Comparison of ENCODE assay signal across 11 mouse cellular contexts in genomic region chr5:115312816-115313667, GRCm38 (mm10). TPM values are rescaled to one million over a fixed set of nuclear protein-coding genes. Genes with fewer than 3 reads are reported as not detected.
DNase-seq lines count a peak whose midpoint lies in the region; ATAC-seq and TF ChIP-seq lines count a peak whose summit lies in the region.
"Had no signal": no experiment of that assay in that cellular context is flagged by ENCODE, and none has a peak within 500 bp of the region (broad histone marks: within the 10 kb centered on the region; RNA-seq: fewer than 3 reads in every experiment).

No protein-coding gene starts in this region.

- H3K4me1 ChIP-seq in heart, embryonic 12.5 days (replicated peaks), result peaks cover 35% of the 10 kb centered on the region
- H3K4me1 ChIP-seq in heart, adult 2 months (ENCODE audit: control insufficient read depth, insufficient read depth, low read length), result no peaks in the 10 kb centered on the region
- H3K4me1 ChIP-seq in embryonic facial prominence, embryonic 15.5 days, result peaks cover 32% of the 10 kb centered on the region
- H3K4me1 ChIP-seq in liver, embryonic 14.5 days (replicated peaks; ENCODE audit: control insufficient read depth in 2 of 2, insufficient read depth in 2 of 2, low read length in 1 of 2), result peaks cover 24 to 33% of the 10 kb centered on the region in 2 experiments

- intact Hi-C loops in heart, adult 2 months (cut with DNase I), result no loop called here

- H3K27ac ChIP-seq in heart, embryonic 12.5 days (ENCODE audit: poor library complexity, severe bottlenecking), result peak overlapping the region; percentile 10; the same call in 1 of the 2 replicates
- no peak overlapping the region for H3K27ac ChIP-seq in heart, adult 2 months
- H3K27ac ChIP-seq in embryonic facial prominence, embryonic 15.5 days (replicated peaks), result peak overlapping the region; percentile 31
- H3K27ac ChIP-seq in liver, embryonic 14.5 days, result peak overlapping the region; percentile 62
- no peak overlapping the region for H3K27ac ChIP-seq in layer of hippocampus, adult 2 months
- H3K27ac ChIP-seq: midbrain, embryonic 12.5 days had no signal

- DNase-seq in heart, adult 2 months, result no peak
- peak; percentile 37 for DNase-seq in CD4-positive helper T cell, adult 2 months (ENCODE audit: low read depth, low spot score)
- peak in 1 of 3 experiments; percentile 50 for DNase-seq in liver, embryonic 14.5 days (ENCODE audit: low read depth in 3 of 3, low spot score in 3 of 3)
- no peak for DNase-seq in B cell, adult 2 months
- no peak for DNase-seq in thymus, postnatal 25 days
- no peak for DNase-seq in layer of hippocampus, adult 2 months (ENCODE audit: low spot score in 2 of 2)
- DNase-seq: kidney, adult 11 months had no signal

- H3K9ac ChIP-seq in heart, embryonic 12.5 days, result no peak overlapping the region
- H3K9ac ChIP-seq in heart, adult 2 months (ENCODE audit: low read depth, low read length), result no peak overlapping the region
- no peak overlapping the region for H3K9ac ChIP-seq in embryonic facial prominence, embryonic 15.5 days
- peak overlapping the region; percentile 31 for H3K9ac ChIP-seq in liver, embryonic 14.5 days (replicated peaks)
- H3K9ac ChIP-seq: midbrain, embryonic 12.5 days had no signal

- H3K36me3 ChIP-seq in heart, embryonic 12.5 days, result no peaks in the 10 kb centered on the region
- no peaks in the 10 kb centered on the region for H3K36me3 ChIP-seq in heart, adult 2 months (ENCODE audit: control insufficient read depth, insufficient read depth, low read length)
- no peaks in the 10 kb centered on the region for H3K36me3 ChIP-seq in embryonic facial prominence, embryonic 15.5 days
- H3K36me3 ChIP-seq in liver, embryonic 14.5 days (replicated peaks; ENCODE audit: control insufficient read depth, insufficient read depth, low read depth), result no peaks in the 10 kb centered on the region
- H3K36me3 ChIP-seq: midbrain, embryonic 12.5 days had no signal

- TF ChIP-seq CTCF in heart, adult 2 months (IDR thresholded peaks at IDR 0.05), result no peak
- no peak for TF ChIP-seq CTCF in liver, embryonic 14.5 days (IDR thresholded peaks at IDR 0.05; ENCODE audit: low read depth)
- no peak for TF ChIP-seq CTCF in layer of hippocampus, adult 2 months (conservative IDR thresholded peaks at IDR 0.05)

- no peak overlapping the region for H3K4me3 ChIP-seq in heart, embryonic 12.5 days
- no peak overlapping the region for H3K4me3 ChIP-seq in heart, adult 2 months
- H3K4me3 ChIP-seq in embryonic facial prominence, embryonic 15.5 days (replicated peaks), result no peak overlapping the region
- 0 out of 4 replicates have a peak overlapping the region, but pooled peaks have one; percentile 2 to 5 for H3K4me3 ChIP-seq in liver, embryonic 14.5 days (ENCODE audit: insufficient read depth in 1 of 2, low read depth in 2 of 2, low read length in 2 of 2)
- no peak overlapping the region for H3K4me3 ChIP-seq in layer of hippocampus, adult 2 months
- H3K4me3 ChIP-seq: midbrain, embryonic 12.5 days had no signal

- H3K4me2 ChIP-seq in heart, embryonic 12.5 days, result no peak overlapping the region
- no peak overlapping the region for H3K4me2 ChIP-seq in embryonic facial prominence, embryonic 15.5 days (replicated peaks)
- H3K4me2 ChIP-seq in liver, embryonic 14.5 days (ENCODE audit: low read depth), result peak overlapping the region; percentile 62
- H3K4me2 ChIP-seq: midbrain, embryonic 12.5 days had no signal

- H3K79me2 ChIP-seq in heart, adult 2 months (replicated peaks; ENCODE audit: control insufficient read depth, insufficient read depth, low read length), result no peaks in the 10 kb centered on the region

- no peaks in the 10 kb centered on the region for H3K27me3 ChIP-seq in heart, embryonic 12.5 days (replicated peaks)
- no peaks in the 10 kb centered on the region for H3K27me3 ChIP-seq in heart, adult 2 months (ENCODE audit: control insufficient read depth, insufficient read depth, low read length)
- H3K27me3 ChIP-seq in embryonic facial prominence, embryonic 15.5 days, result no peaks in the 10 kb centered on the region
- no peaks in the 10 kb centered on the region for H3K27me3 ChIP-seq in liver, embryonic 14.5 days (ENCODE audit: control insufficient read depth, insufficient read depth, low read length)
- H3K27me3 ChIP-seq: midbrain, embryonic 12.5 days had no signal

- ATAC-seq in heart, embryonic 12.5 days (ENCODE audit: insufficient number of reproducible peaks, low FRiP score), result peak; percentile 85
- no peak; the same call in 1 of the 2 replicates for ATAC-seq in embryonic facial prominence, embryonic 15.5 days (ENCODE audit: insufficient number of reproducible peaks, low FRiP score, low TSS enrichment, low read depth)
- ATAC-seq in liver, embryonic 14.5 days (ENCODE audit: insufficient read depth), result peak; percentile 83
- ATAC-seq: activated CD4-positive, CD25-positive, alpha-beta regulatory T cell, adult 4 months had no signal

- no peaks in the 10 kb centered on the region for H3K9me3 ChIP-seq in heart, embryonic 12.5 days (replicated peaks)
- no peaks in the 10 kb centered on the region for H3K9me3 ChIP-seq in embryonic facial prominence, embryonic 15.5 days (replicated peaks)
- H3K9me3 ChIP-seq in liver, embryonic 14.5 days (ENCODE audit: control insufficient read depth, low read length), result no peaks in the 10 kb centered on the region
- H3K9me3 ChIP-seq: midbrain, embryonic 12.5 days had no signal

- WGBS in heart, embryonic 12.5 days, result 40% methylated on average over 10 of the region's 10 CpGs
- 49% methylated on average over 10 of the region's 10 CpGs for WGBS in heart, adult 2 months
- 60% methylated on average over 10 of the region's 10 CpGs for WGBS in embryonic facial prominence, embryonic 15.5 days
- WGBS in liver, embryonic 14.5 days (ENCODE audit: insufficient replicate concordance), result 34% methylated on average over 10 of the region's 10 CpGs

- TF ChIP-seq EP300 in heart, adult 2 months (IDR thresholded peaks at IDR 0.05; ENCODE audit: insufficient read depth, low read depth, low read length), result no peak
- TF ChIP-seq EP300 in liver, embryonic 14.5 days (IDR thresholded peaks at IDR 0.05; ENCODE audit: low read depth), result no peak

- no peak for TF ChIP-seq POLR2A in heart, adult 2 months (IDR thresholded peaks at IDR 0.05; ENCODE audit: insufficient read depth, low read depth, low read length)

RNA-seq across cellular contexts. Expression of gene Dynll1, which starts 12.2 kb away (rescaled TPM):
- polyA plus RNA-seq in heart, embryonic 12.5 days (2016; fragmentation: Nextera tagmentation; extraction: Ambion mirVana), result 1,319 and 1,320 TPM in 2 replicates
- total RNA-seq in heart, adult 2 months (2021), result 10 to 100 TPM; 65.1 to 85.6 TPM
- 65.2 and 83.8 TPM in 2 replicates for polyA plus RNA-seq in heart, adult 2 months (2012; rRNA removed)
- polyA plus RNA-seq in embryonic facial prominence, embryonic 15.5 days (2015; fragmentation: Nextera tagmentation; extraction: Ambion mirVana), result 1,800 and 1,802 TPM in 2 replicates
- 63.0 and 152 TPM in 2 replicates for polyA plus RNA-seq in liver, embryonic 14.5 days (2012; rRNA removed)
- polyA plus RNA-seq in liver, embryonic 14.5 days (2014; fragmentation: Nextera tagmentation; extraction: Ambion mirVana), result 636 and 642 TPM in 2 replicates
- 100 to 1,000 TPM; 727 to 730 TPM for total RNA-seq in layer of hippocampus, adult 2 months (2021)

RNA-seq across cellular contexts. Expression of gene Srsf9, which starts 13.9 kb away (rescaled TPM):
- 147 and 160 TPM in 2 replicates for polyA plus RNA-seq in heart, embryonic 12.5 days (2016; fragmentation: Nextera tagmentation; extraction: Ambion mirVana)
- total RNA-seq in heart, adult 2 months (2021), result 10 to 100 TPM; 14.9 to 16.1 TPM
- 11.8 and 15.3 TPM in 2 replicates for polyA plus RNA-seq in heart, adult 2 months (2012; rRNA removed)
- 263 and 264 TPM in 2 replicates for polyA plus RNA-seq in embryonic facial prominence, embryonic 15.5 days (2015; fragmentation: Nextera tagmentation; extraction: Ambion mirVana)
- 31.8 and 46.2 TPM in 2 replicates for polyA plus RNA-seq in liver, embryonic 14.5 days (2012; rRNA removed)
- polyA plus RNA-seq in liver, embryonic 14.5 days (2014; fragmentation: Nextera tagmentation; extraction: Ambion mirVana), result 81.6 and 93.6 TPM in 2 replicates
- 100 to 1,000 TPM in 1 of 2 experiments, 10 to 100 TPM in 1; 91.4 to 102 TPM for total RNA-seq in layer of hippocampus, adult 2 months (2021)

RNA-seq across cellular contexts. Expression of gene Gatc, which starts 27.9 kb away (rescaled TPM):
- 24.2 and 26.1 TPM in 2 replicates for polyA plus RNA-seq in heart, embryonic 12.5 days (2016; fragmentation: Nextera tagmentation; extraction: Ambion mirVana)
- total RNA-seq in heart, adult 2 months (2021), result 10 to 100 TPM; 18.1 to 19.8 TPM
- polyA plus RNA-seq in heart, adult 2 months (2012; rRNA removed), result 18.2 and 19.9 TPM in 2 replicates
- polyA plus RNA-seq in embryonic facial prominence, embryonic 15.5 days (2015; fragmentation: Nextera tagmentation; extraction: Ambion mirVana), result 28.7 and 33.9 TPM in 2 replicates
- 11.6 and 12.5 TPM in 2 replicates for polyA plus RNA-seq in liver, embryonic 14.5 days (2012; rRNA removed)
- polyA plus RNA-seq in liver, embryonic 14.5 days (2014; fragmentation: Nextera tagmentation; extraction: Ambion mirVana), result 13.6 and 15.4 TPM in 2 replicates
- 10 to 100 TPM; 19.5 to 20.8 TPM for total RNA-seq in layer of hippocampus, adult 2 months (2021)

RNA-seq across cellular contexts. Expression of gene Triap1, which starts 28.0 kb away (rescaled TPM):
- polyA plus RNA-seq in heart, embryonic 12.5 days (2016; fragmentation: Nextera tagmentation; extraction: Ambion mirVana), result 38.1 and 38.8 TPM in 2 replicates
- 10 to 100 TPM; 21.8 to 24.3 TPM for total RNA-seq in heart, adult 2 months (2021)
- 13.9 and 20.0 TPM in 2 replicates for polyA plus RNA-seq in heart, adult 2 months (2012; rRNA removed)
- 56.4 and 66.2 TPM in 2 replicates for polyA plus RNA-seq in embryonic facial prominence, embryonic 15.5 days (2015; fragmentation: Nextera tagmentation; extraction: Ambion mirVana)
- 11.0 and 15.4 TPM in 2 replicates for polyA plus RNA-seq in liver, embryonic 14.5 days (2012; rRNA removed)
- polyA plus RNA-seq in liver, embryonic 14.5 days (2014; fragmentation: Nextera tagmentation; extraction: Ambion mirVana), result 28.9 and 30.8 TPM in 2 replicates
- 10 to 100 TPM; 22.3 to 25.4 TPM for total RNA-seq in layer of hippocampus, adult 2 months (2021)

RNA-seq across cellular contexts. Expression of gene Coq5, which starts 33.6 kb away (rescaled TPM):
- polyA plus RNA-seq in heart, embryonic 12.5 days (2016; fragmentation: Nextera tagmentation; extraction: Ambion mirVana), result 76.0 and 79.9 TPM in 2 replicates
- total RNA-seq in heart, adult 2 months (2021), result 100 to 1,000 TPM; 140 to 146 TPM
- 57.1 and 84.0 TPM in 2 replicates for polyA plus RNA-seq in heart, adult 2 months (2012; rRNA removed)
- 37.3 and 37.6 TPM in 2 replicates for polyA plus RNA-seq in embryonic facial prominence, embryonic 15.5 days (2015; fragmentation: Nextera tagmentation; extraction: Ambion mirVana)
- polyA plus RNA-seq in liver, embryonic 14.5 days (2012; rRNA removed), result 8.2 and 10.3 TPM in 2 replicates
- polyA plus RNA-seq in liver, embryonic 14.5 days (2014; fragmentation: Nextera tagmentation; extraction: Ambion mirVana), result 28.4 and 28.7 TPM in 2 replicates
- total RNA-seq in layer of hippocampus, adult 2 months (2021), result 10 to 100 TPM; 40.9 to 42.6 TPM

Comparison
In these comparisons a context has a peak if more than half of its experiments do, and no peak if none do; other contexts are left out.
1. H3K27ac ChIP-seq: peak in heart, embryonic 12.5 days (single experiment), embryonic facial prominence, embryonic 15.5 days (single experiment) and liver, embryonic 14.5 days (single experiment); none in heart, adult 2 months (single experiment) and layer of hippocampus, adult 2 months (single experiment).
2. H3K4me3 ChIP-seq: peak in liver, embryonic 14.5 days (2 of 2); none in heart, embryonic 12.5 days (single experiment), heart, adult 2 months (single experiment), embryonic facial prominence, embryonic 15.5 days (single experiment) and layer of hippocampus, adult 2 months (single experiment).